Mouse (Mus musculus) kidney, adult 2 months (tissue): Measurements from ENCODE around the gene Tmem130. TPM values are rescaled to one million over a fixed set of nuclear protein-coding genes. Genes with fewer than 3 reads are reported as not detected.
A peak's percentile ranks its signal among the peaks of the same experiment; 100 is the strongest.

ENCODE experiments used
- DNase-seq: peaks from one replicate; pipeline ENCODE4 v3.0.0; 2021
- H3K27ac ChIP-seq: fragments of 200-500 bp; 2 replicates; pipeline ENCODE4 v1.5.1; 2012; ENCODE audit warnings: low read depth, low read length, control low read depth, inconsistent platforms; ENCODE audit not compliant: insufficient read depth
- H3K27me3 ChIP-seq: fragments of 200-500 bp; replicated peaks from 2 replicates; pipeline ENCODE4 v1.6.1; 2012; ENCODE audit warnings: mild to moderate bottlenecking, moderate library complexity, low read length, inconsistent platforms; ENCODE audit not compliant: control insufficient read depth, insufficient read depth
- H3K36me3 ChIP-seq: fragments of 200-500 bp; 2 replicates; pipeline ENCODE4 v1.6.1; 2012; ENCODE audit warnings: mild to moderate bottlenecking, moderate library complexity, low read length, inconsistent platforms; ENCODE audit not compliant: control insufficient read depth, insufficient read depth
- H3K4me1 ChIP-seq: fragments of 200-500 bp; 2 replicates; pipeline ENCODE4 v1.6.1; 2011; ENCODE audit warnings: low read length; ENCODE audit not compliant: control insufficient read depth, insufficient read depth
- H3K4me3 ChIP-seq: fragments of 200-500 bp; 2 replicates; pipeline ENCODE4 v1.5.1; 2011; ENCODE audit warnings: mild to moderate bottlenecking, low read depth, low read length, control low read depth; ENCODE audit not compliant: insufficient read depth
- CTCF ChIP-seq: fragments of 200-500 bp; conservative IDR thresholded peaks from 2 replicates; pipeline ENCODE4 v1.5.1; 2011; ENCODE audit warnings: low read depth, mild to moderate bottlenecking, control low read depth, low read length, moderate library complexity, mixed read lengths; ENCODE audit not compliant: insufficient read depth, insufficient read length
- POLR2A ChIP-seq: fragments of 200-500 bp; IDR thresholded peaks from one replicate; pipeline ENCODE4 v1.6.1; 2011; ENCODE audit warnings: low read depth, low read length, control low read depth
- WGBS: fragments of 180-500 bp; shearing (Covaris S2); methylation state at CpG from one replicate; pipeline ENCODE4 v1.1.7; 2018; 5-methylcytosine and 5-hydroxymethylcytosine counted together
- polyA plus RNA-seq: library from polyadenylated mRNA; depleted of rRNA; stranded (reverse); fragments of >200 nt; gene quantifications from 2 replicates; pipeline ENCODE4 v1.2.3, GENCODE M21; 2012; rRNA removed

The Tmem130 gene
- polyA plus RNA-seq = 0.26 and 0.55 TPM in 2 replicates

GRCm38 (mm10) chr5:144761161-144761868, at the start of gene Tmem130:
TSS of gene Tmem130 (minus strand) at chr5:144761818.
- Histone ChIP-seq H3K27ac (no peak within 1 kb of the TSS), H3K4me3 (0 out of 2 replicates have a peak within 1 kb of the TSS, but pooled peaks have one; percentile 1), H3K27me3 (no peaks in the 10 kb centered on the region), H3K36me3 (no peaks in the 10 kb centered on the region), H3K4me1 (peaks cover under 1% of the 10 kb centered on the region; the same call in 1 of the 2 replicates)
- peak; percentile 38 for DNase-seq
- TF ChIP-seq CTCF = no peak
- TF ChIP-seq POLR2A = no peak
- WGBS = 2% methylated on average over 38 of the region's 38 CpGs

DNA sequence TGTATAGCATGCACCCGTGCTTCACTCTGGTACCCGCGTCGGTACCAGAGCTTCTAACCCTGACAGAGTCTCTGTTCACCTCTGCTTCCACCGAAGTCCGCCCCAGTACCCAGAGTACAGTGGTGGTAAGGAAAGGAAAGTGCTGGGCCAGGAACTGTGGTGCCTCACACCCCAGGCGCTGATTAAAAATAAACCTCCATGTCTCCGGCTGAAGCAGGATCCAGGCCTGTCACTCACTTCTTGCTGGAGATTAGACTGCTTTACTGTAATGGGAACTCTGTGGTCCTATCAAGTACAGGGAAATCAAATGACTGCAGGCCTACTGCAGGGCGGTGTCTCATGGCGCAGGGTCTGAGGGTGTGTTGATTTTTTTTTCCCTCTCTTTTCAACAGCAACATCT, 45.3 kb upstream of the Tmem130 start:
- Histone ChIP-seq H3K4me1 (no peaks in the 10 kb centered on the region), H3K36me3 (peaks cover 7% of the 10 kb centered on the region), H3K4me3 (no peak overlapping the region), H3K27ac (no peak overlapping the region), H3K27me3 (no peaks in the 10 kb centered on the region)
- WGBS = 95% methylated on average over 10 of the region's 10 CpGs
- DNase-seq = no peak
- TF ChIP-seq POLR2A (no peak), CTCF (no peak)

DNA sequence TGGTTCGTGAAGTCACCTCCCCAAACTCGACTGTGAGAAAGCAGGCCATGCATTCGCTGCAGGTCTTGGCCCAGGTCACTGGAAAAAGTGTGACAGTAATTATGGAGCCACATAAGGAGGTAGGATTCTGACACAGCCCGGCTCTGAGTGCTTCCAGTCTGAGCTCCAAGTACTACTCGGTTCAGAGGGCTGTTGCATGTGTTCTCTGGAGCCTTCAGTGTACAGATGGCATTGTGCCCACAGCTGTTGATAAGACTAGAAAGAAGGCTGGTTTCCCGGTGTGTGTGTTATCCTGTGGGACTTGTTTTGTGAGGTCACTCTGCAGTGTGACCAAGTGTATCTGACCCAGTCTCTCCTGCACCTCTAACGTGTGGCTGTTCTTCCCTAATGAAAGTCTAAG, 42.6 kb upstream of the Tmem130 start:
- no peak for DNase-seq
- Histone ChIP-seq H3K27ac (no peak overlapping the region), H3K4me1 (no peaks in the 10 kb centered on the region), H3K4me3 (no peak overlapping the region), H3K27me3 (no peaks in the 10 kb centered on the region), H3K36me3 (peaks cover 11% of the 10 kb centered on the region)
- 82% methylated on average over 7 of the region's 7 CpGs for WGBS
- TF ChIP-seq POLR2A (no peak), CTCF (no peak)

DNA sequence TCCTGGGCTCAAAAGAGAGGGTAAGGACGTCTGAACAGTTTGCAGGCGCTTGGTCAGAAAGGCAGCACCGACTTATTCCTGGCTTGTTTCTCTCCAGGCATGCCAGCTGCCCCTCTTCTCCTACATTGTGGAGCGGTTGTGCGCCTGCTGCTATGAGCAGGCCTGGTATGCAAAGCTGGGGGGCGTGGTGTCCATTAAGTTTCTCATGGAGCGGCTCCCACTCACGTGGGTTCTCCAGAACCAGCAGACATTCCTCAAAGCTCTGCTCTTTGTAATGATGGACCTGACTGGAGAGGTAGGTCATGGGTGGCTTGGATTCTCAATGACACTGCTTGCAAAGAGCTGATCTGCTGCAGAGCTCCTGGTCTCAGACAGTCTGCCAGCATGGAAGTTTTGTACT, 41.4 kb upstream of the Tmem130 start:
- WGBS = 92% methylated on average over 8 of the region's 8 CpGs
- H3K4me3 ChIP-seq = no peak overlapping the region
- no peak for TF ChIP-seq CTCF
- TF ChIP-seq POLR2A = no peak
- H3K27me3 ChIP-seq = no peaks in the 10 kb centered on the region
- DNase-seq = no peak
- peaks cover 11% of the 10 kb centered on the region for H3K36me3 ChIP-seq
- no peak overlapping the region for H3K27ac ChIP-seq
- no peaks in the 10 kb centered on the region for H3K4me1 ChIP-seq

DNA sequence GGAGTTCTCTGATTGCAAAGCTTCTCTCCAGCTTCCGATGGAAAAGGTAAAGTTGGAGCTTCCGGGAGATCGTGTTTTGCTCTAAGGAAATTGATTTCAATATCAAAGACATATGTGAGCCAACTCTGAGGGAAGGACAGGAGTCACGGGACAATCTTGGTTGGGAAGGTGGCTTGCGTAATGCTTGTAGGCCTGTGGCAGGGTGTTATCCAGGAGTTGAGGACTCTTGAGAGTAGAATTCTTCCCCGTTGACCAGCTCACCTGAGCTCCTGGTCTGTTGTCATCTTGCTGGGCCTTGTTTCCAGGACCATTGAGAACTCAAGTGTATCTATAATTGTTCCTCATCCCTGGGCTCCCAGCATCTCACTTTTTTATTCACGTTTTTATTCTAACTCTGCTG, 35.5 kb upstream of the Tmem130 start:
- 93% methylated on average over 7 of the region's 7 CpGs for WGBS
- TF ChIP-seq CTCF = no peak
- no peak for TF ChIP-seq POLR2A
- Histone ChIP-seq H3K4me1 (no peaks in the 10 kb centered on the region), H3K4me3 (no peak overlapping the region), H3K36me3 (peaks cover 3% of the 10 kb centered on the region; the same call in 1 of the 2 replicates), H3K27ac (no peak overlapping the region), H3K27me3 (no peaks in the 10 kb centered on the region)
- DNase-seq = no peak

DNA sequence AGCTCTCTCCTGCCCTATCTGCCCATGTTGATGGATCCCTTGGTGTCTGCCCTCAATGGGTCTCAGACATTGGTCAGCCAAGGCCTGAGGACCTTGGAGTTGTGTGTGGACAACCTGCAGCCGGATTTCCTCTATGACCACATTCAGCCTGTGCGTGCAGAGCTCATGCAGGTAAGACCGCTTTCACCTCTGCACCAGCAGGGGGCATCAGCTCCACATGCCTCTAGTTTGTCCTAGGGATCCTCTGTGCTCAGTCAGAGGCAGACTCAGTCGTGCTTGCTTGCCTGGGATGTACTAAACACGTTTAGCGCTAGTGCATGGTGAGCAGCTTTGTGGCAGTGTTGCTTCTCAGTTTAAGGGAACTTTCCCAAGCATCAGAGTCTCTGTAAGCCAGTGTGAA, 33.1 kb upstream of the Tmem130 start:
- H3K27ac ChIP-seq = no peak overlapping the region
- no peaks in the 10 kb centered on the region for H3K4me1 ChIP-seq
- H3K36me3 ChIP-seq = peaks cover 2% of the 10 kb centered on the region; the same call in 1 of the 2 replicates
- 68% methylated on average over 6 of the region's 6 CpGs for WGBS
- no peak overlapping the region for H3K4me3 ChIP-seq
- H3K27me3 ChIP-seq = no peaks in the 10 kb centered on the region
- TF ChIP-seq CTCF (peak; percentile 61), POLR2A (no peak)
- peak; percentile 24 for DNase-seq

GRCm38 (mm10) chr5:144793374-144793773, 31.8 kb upstream of the Tmem130 start:
- H3K36me3 ChIP-seq = peaks cover 3% of the 10 kb centered on the region
- TF ChIP-seq POLR2A (no peak), CTCF (no peak)
- WGBS = 88% methylated on average over 5 of the region's 5 CpGs

More at GRCm38 (mm10) chr5:144793374-144793773, 31.8 kb upstream of the Tmem130 start:
- Histone ChIP-seq H3K27ac (no peak overlapping the region), H3K4me3 (no peak overlapping the region), H3K27me3 (no peaks in the 10 kb centered on the region), H3K4me1 (no peaks in the 10 kb centered on the region)
- DNase-seq = no peak
